Mouse (Mus musculus) kidney, postnatal 36 days (tissue): ENCODE data around the gene 9530068E07Rik.

ENCODE experiments used
- DNase-seq, 2 experiments: peaks; one replicate each; pipeline ENCODE4 v3.0.0; 2021 to 2022; ENCODE audit warnings: mixed read lengths in 2 of 2

9530068E07Rik gene

GRCm38 (mm10) chr11:52429440-52429839 is 33.2 kb downstream of the 9530068E07Rik start:
- DNase-seq: no peak

DNA sequence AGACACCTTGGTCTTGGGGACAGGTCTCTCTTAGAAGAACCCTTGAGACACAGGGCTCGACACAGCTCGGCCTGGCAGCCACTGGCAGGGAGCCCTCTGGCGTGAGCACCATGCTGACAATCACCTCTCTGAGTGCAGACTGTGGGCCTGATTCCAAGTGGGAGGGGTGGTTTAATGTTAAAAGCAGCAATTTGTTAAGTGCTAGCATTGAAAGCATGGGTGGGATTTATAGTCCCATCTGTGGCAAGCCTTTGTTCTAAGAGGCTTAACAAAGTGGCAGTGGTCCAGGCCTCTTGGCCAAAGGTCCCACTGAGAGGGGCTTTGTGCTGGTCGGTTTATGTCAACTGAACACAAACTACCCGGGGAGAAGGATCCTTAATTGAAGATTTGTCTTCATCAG is 35.4 kb downstream of the 9530068E07Rik start:
- peak; percentile 60 to 75 for DNase-seq

DNA sequence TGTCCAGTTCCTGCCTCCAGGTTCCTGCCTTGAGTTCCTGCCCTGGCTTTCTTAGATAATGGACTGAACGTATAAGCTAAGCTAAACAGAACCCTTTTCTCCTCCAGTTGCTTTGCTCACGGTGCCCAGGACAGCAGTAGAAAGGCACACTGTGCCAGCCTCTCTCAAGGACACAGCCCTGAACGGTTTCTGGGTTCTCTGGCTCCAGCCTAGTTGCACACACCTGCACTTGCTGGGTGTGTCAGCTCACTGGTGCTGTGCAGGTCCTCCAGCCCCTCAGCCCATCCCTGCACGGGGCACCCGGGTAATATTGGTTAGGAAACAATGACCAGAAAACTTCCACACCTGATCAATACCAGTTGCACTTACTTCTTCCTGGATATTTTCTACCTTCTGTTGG is 35.9 kb downstream of the 9530068E07Rik start:
- DNase-seq: no peak

DNA sequence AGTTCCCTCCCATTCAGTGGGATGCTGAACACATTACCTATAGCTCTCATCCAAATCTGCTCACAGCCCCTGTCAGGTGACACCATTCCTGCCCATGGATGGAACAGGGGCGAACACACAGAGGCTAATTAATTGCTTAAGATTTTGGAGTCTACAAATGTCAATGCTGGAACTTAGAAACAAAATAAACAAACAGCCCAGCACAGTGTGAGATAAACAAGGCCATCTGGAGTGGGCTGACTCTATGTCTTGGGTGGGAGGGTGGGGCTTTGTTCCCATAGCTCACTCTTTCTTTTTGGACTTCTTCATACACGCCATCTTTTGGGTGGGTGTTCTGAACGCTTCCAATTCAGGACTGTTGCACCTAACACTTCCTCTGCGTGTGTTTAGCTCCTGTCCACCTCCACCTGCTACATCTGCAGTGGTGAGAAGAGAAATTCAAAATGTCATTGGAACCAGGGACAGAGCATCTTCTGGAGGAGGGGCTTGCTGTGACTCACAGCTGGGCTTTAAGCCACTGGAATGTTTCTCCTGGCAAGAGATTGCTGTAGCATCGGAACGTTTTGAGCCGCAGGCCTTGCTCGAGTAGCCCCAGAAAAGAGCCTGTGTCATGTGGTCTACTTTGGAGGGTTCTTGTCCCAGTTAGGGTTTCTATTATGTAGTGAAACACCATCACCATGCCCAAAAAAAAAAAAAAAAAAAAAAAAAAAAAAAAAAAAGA is 37.0 kb downstream of the 9530068E07Rik start:
- no peak for DNase-seq

DNA sequence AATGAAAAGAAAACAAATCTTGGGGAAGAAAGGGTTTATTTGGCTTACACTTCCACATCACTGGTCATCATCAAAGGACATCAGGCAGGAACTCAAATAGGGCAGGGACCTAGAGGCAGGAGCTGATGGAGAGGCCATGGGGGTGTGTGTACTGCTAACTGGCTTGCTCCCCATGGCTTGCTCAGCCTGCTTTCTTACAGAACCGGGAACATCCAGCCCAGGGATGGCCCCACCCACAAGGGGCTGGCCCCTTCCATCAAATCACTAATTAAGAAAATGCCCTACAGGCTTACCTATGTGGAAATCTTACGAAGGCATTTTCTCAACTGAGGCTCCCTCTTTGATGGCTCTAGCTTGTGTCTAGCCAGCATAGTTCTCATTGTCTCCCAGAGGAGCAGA is 37.6 kb downstream of the 9530068E07Rik start:
- no peak for DNase-seq

GRCm38 (mm10) chr11:52435466-52435865 is 39.2 kb downstream of the 9530068E07Rik start:
- DNase-seq: no peak

DNA sequence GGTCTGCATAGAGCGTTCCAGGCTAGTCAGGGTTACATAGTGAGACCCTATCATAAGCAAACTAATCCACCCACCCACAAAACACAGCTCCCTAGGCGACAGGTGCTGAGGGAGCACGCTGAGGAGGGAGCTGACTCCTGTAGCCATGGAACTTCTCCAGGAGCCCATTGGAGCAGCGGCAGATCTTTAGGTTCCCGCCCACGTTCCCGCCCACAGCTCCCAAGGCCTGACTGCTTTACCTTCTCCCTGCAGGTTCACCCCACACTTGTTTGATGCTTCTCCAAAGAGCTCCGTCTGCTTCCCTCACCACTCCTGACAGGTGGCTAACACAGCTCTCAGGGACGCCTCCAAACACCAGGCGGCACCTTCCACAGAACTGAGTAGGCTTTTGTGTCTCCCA is 40.9 kb downstream of the 9530068E07Rik start:
- DNase-seq: peak; percentile 6 to 39

DNA sequence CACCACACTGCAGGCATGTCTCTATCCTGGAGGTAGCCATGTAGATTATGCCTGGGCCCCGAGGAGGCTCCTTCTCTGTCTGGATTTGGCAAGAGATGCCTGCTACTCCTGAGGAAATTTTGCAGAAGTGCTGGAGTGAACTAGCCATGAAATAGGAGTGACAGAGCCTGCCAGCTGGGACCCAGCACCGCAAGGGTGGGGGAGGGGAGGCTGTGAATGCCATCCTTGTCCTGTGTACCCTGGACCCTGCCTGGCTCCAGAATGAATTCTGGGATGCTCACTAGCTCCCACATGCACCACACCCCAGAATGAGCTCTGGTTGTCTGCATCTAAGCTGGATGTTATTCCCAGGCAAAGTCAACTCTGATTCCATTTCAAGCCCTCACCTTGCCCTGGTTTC is 44.9 kb downstream of the 9530068E07Rik start:
- no peak for DNase-seq

- peak; percentile 88 to 90 for DNase-seq
Measured at GRCm38 (mm10) chr11:52447242-52447641, 51.0 kb downstream of the 9530068E07Rik start.

GRCm38 (mm10) chr11:52449004-52449403 is 52.8 kb downstream of the 9530068E07Rik start:
- no peak for DNase-seq

- no peak for DNase-seq
Measured at GRCm38 (mm10) chr11:52458281-52458680, 62.1 kb downstream of the 9530068E07Rik start.
